In genomic region chr16:21318640-21319365, GRCm38 (mm10) we compare ENCODE assay signal across 9 mouse cellular contexts.
DNase-seq lines count a peak whose midpoint lies in the region; ATAC-seq and TF ChIP-seq lines count a peak whose summit lies in the region.
"Had no signal": no experiment of that assay in that cellular context is flagged by ENCODE, and none has a peak within 500 bp of the region (broad histone marks: within the 10 kb centered on the region; RNA-seq: fewer than 3 reads in every experiment).

No protein-coding gene starts in this region.

- peaks cover 69% of the 10 kb centered on the region for H3K4me1 ChIP-seq in heart, embryonic 12.5 days (replicated peaks)
- peaks cover 41% of the 10 kb centered on the region for H3K4me1 ChIP-seq in limb, embryonic 14.5 days (ENCODE audit: control insufficient read depth, insufficient read depth, low read length)
- no peaks in the 10 kb centered on the region for H3K4me1 ChIP-seq in midbrain, embryonic 14.5 days (ENCODE audit: control insufficient read depth, insufficient read depth, low read length)

- no peak for TF ChIP-seq POLR2A in limb, embryonic 14.5 days (IDR thresholded peaks at IDR 0.05; ENCODE audit: borderline replicate concordance, extremely low read depth, insufficient read depth, insufficient read length)

- H3K27me3 ChIP-seq in heart, embryonic 12.5 days (replicated peaks) = no peaks in the 10 kb centered on the region
- no peaks in the 10 kb centered on the region for H3K27me3 ChIP-seq in Patski
- no peaks in the 10 kb centered on the region for H3K27me3 ChIP-seq in limb, embryonic 14.5 days (ENCODE audit: control insufficient read depth, insufficient read depth, low read length)
- H3K27me3 ChIP-seq in midbrain, embryonic 14.5 days (ENCODE audit: control insufficient read depth, insufficient read depth, low read length) = no peaks in the 10 kb centered on the region

- TF ChIP-seq CTCF in Patski (IDR thresholded peaks at IDR 0.05) = no peak

- in situ Hi-C loops in Patski (cut with MboI; ENCODE audit: low pct_unique_long_range_greater_than_20kb) = no loop called here

- CTCF ChIA-PET in Patski (lab: Charles Lee) = interaction anchor here (0.9 to 1.8 kb wide), 4 partner anchors 28 to 74 kb away, joined by 3 to 5 read pairs (median 3); no protein-coding TSS in a partner anchor

- no peak overlapping the region for H3K4me3 ChIP-seq in heart, embryonic 12.5 days
- no peak overlapping the region for H3K4me3 ChIP-seq in limb, embryonic 14.5 days (replicated peaks; ENCODE audit: low read length)
- no peak overlapping the region for H3K4me3 ChIP-seq in midbrain, embryonic 14.5 days (replicated peaks; ENCODE audit: low read depth, low read length)

- WGBS in heart, embryonic 12.5 days = 44% methylated on average over 9 of the region's 9 CpGs
- 51% methylated on average over 9 of the region's 9 CpGs for WGBS in limb, embryonic 14.5 days
- 67% methylated on average over 9 of the region's 9 CpGs for WGBS in midbrain, embryonic 14.5 days

- H3K4me2 ChIP-seq in heart, embryonic 12.5 days = no peak overlapping the region
- H3K4me2 ChIP-seq in limb, embryonic 14.5 days (replicated peaks; ENCODE audit: low read depth, low read length, severe bottlenecking) = no peak overlapping the region
- no peak overlapping the region for H3K4me2 ChIP-seq in midbrain, embryonic 14.5 days (ENCODE audit: low read length)

- peak overlapping the region; percentile 53 for H3K27ac ChIP-seq in heart, embryonic 12.5 days (ENCODE audit: poor library complexity, severe bottlenecking)
- peak overlapping the region; percentile 59 for H3K27ac ChIP-seq in limb, embryonic 14.5 days (replicated peaks; ENCODE audit: low read depth, low read length)
- H3K27ac ChIP-seq in midbrain, embryonic 14.5 days (replicated peaks; ENCODE audit: low read depth, low read length) = no peak overlapping the region

- H3K9me3 ChIP-seq in heart, embryonic 12.5 days (replicated peaks) = no peaks in the 10 kb centered on the region
- H3K9me3 ChIP-seq in limb, embryonic 14.5 days (ENCODE audit: control insufficient read depth, low read length) = no peaks in the 10 kb centered on the region
- no peaks in the 10 kb centered on the region for H3K9me3 ChIP-seq in midbrain, embryonic 14.5 days (ENCODE audit: control insufficient read depth, low read length)

- no peak for DNase-seq in heart, adult 8-10 months (ENCODE audit: low spot score)
- DNase-seq in Patski (ENCODE audit: low read depth, low spot score) = no peak
- DNase-seq in gastrocnemius, postnatal 14 days = peak; percentile 75
- no peak for DNase-seq in limb, embryonic 14.5 days (ENCODE audit: low spot score)
- DNase-seq in midbrain, embryonic 14.5 days = no peak
- no peak for DNase-seq in kidney, postnatal 14 days
- no peak for DNase-seq in urinary bladder, postnatal 14 days (ENCODE audit: low spot score)
- DNase-seq: lung, postnatal 36 days had no signal

- no peaks in the 10 kb centered on the region for H3K36me3 ChIP-seq in heart, embryonic 12.5 days
- no peaks in the 10 kb centered on the region for H3K36me3 ChIP-seq in limb, embryonic 14.5 days (ENCODE audit: control insufficient read depth, insufficient read depth, low read length)
- no peaks in the 10 kb centered on the region for H3K36me3 ChIP-seq in midbrain, embryonic 14.5 days (ENCODE audit: control insufficient read depth, insufficient read depth, low read length)

- intact Hi-C loops in gastrocnemius, postnatal 14 days (cut with DNase I; ENCODE audit: low total_unique reads) = no loop called here

- no peak overlapping the region for H3K9ac ChIP-seq in heart, embryonic 12.5 days
- no peak overlapping the region for H3K9ac ChIP-seq in limb, embryonic 14.5 days (ENCODE audit: low read depth, low read length, severe bottlenecking)
- H3K9ac ChIP-seq in midbrain, embryonic 14.5 days (replicated peaks; ENCODE audit: low read length) = no peak overlapping the region

- POLR2A ChIA-PET in Patski (lab: Charles Lee) = interaction anchor here (1.2 kb wide), 1 partner anchor 15 kb away, joined by 3 read pairs; no protein-coding TSS in a partner anchor

- no peak for ATAC-seq in heart, embryonic 12.5 days (ENCODE audit: insufficient number of reproducible peaks, low FRiP score)
- ATAC-seq in Patski = peak; percentile 49
- no peak for ATAC-seq in limb, embryonic 14.5 days (ENCODE audit: low FRiP score, low read depth)
- ATAC-seq in midbrain, embryonic 14.5 days (ENCODE audit: low FRiP score, low TSS enrichment) = no peak
